Mouse (Mus musculus) lung, postnatal 0 days (tissue): Measurements from ENCODE around the gene Spsb4.

Experiments used
- CTCF ChIP-seq: IDR thresholded peaks from 2 replicates; pipeline ENCODE4 v1.5.1; 2016; ENCODE audit warnings: antibody characterized with exemption, mild to moderate bottlenecking
- EP300 ChIP-seq: IDR thresholded peaks from 2 replicates; pipeline ENCODE4 v1.6.1; 2016; ENCODE audit warnings: antibody characterized with exemption, mild to moderate bottlenecking, control low read depth

DNA sequence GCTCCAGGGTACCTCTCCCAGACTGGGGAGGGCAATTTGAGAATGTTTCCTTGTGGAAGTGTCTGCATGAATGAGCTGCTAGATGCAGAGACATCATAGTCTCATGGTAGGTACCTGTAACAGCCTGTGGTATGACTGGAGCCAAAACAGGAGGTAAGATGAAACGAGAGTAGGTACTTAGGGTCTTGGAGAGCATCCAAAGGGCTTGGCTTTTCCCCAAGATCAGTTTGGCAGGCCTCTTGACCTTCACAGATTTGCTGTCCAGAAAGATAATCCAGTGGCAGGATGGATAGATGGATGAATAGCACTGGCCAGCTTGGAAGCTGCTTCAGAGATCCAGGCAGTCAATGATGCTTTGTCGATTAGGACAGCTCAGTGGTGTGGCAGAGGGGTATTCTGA lies 1.0 kb upstream of the Spsb4 start:
- TF ChIP-seq EP300 (no peak), CTCF (no peak)
